Mouse (Mus musculus) bone marrow, adult 2 months (tissue): Measurements from ENCODE around the gene Snx17. TPM values are rescaled to one million over a fixed set of nuclear protein-coding genes. Genes with fewer than 3 reads are reported as not detected.
A peak's percentile ranks its signal among the peaks of the same experiment; 100 is the strongest.

Source experiments
- H3K27ac ChIP-seq: fragments of 200-500 bp; 2 replicates; pipeline ENCODE4 v1.5.1; 2012; ENCODE audit warnings: low read depth, mild to moderate bottlenecking, control low read depth, inconsistent platforms, low read length; ENCODE audit not compliant: control insufficient read depth, poor library complexity, insufficient read depth
- H3K4me1 ChIP-seq: fragments of 200-500 bp; 2 replicates; pipeline ENCODE4 v1.6.1; 2011; ENCODE audit warnings: low read length; ENCODE audit not compliant: control insufficient read depth, insufficient read depth
- H3K4me3 ChIP-seq: fragments of 200-500 bp; replicated peaks from 2 replicates; pipeline ENCODE3; 2011; ENCODE audit warnings: mild to moderate bottlenecking, low read depth, low read length, control low read depth; ENCODE audit not compliant: control insufficient read depth
- CTCF ChIP-seq: fragments of 200-500 bp; IDR thresholded peaks from 2 replicates; pipeline ENCODE4 v1.5.1; 2011; ENCODE audit warnings: low read length, control low read depth; ENCODE audit not compliant: control insufficient read depth, insufficient read depth
- POLR2A ChIP-seq: fragments of 200-500 bp; IDR thresholded peaks from 2 replicates; pipeline ENCODE4 v1.6.1; 2011; ENCODE audit warnings: low read depth, mild to moderate bottlenecking, control low read depth, low read length, borderline replicate concordance; ENCODE audit not compliant: control insufficient read depth
- WGBS: fragments of 180-500 bp; shearing (Covaris S2); methylation state at CpG from one replicate; pipeline ENCODE4 v1.1.7; 2018; 5-methylcytosine and 5-hydroxymethylcytosine counted together
- polyA plus RNA-seq: library from polyadenylated mRNA; stranded (reverse); fragments of >200 nt; gene quantifications from 2 replicates; pipeline ENCODE4 v1.2.4, GENCODE M21; 2011; ENCODE audit warnings: low replicate concordance; ENCODE audit not compliant: missing spikeins, insufficient read depth, insufficient read length

The Snx17 gene
- polyA plus RNA-seq, 1 experiment, result 42.0 TPM

DNA sequence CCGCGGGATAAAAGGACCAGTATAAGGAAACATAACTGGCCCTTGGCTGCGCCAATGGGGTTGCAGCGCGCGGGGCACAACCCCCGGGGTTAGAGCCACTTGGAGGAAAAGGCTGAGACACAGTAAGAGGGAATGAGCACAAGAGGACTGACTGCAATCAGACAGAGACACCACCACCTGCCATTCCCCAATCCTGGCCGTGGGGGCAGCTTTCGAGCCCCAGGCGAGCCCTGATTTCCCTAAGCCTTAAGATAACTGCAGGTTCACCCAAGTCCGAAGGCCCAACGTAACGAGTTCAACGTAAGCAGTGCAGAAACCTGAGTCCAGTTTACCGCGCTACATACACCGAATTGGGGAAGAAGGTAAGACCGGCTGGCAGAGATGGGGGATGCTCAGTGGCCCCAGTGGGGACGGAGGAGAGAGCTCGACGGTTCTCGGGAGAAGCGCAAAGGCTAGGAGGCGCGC is 13.7 kb upstream of the Snx17 start:
- H3K4me1 ChIP-seq, result no peaks in the 10 kb centered on the region
- TF ChIP-seq CTCF (no peak), POLR2A (peak; percentile 11; the same call in 1 of the 2 replicates)
- peak overlapping the region; percentile 92 for H3K27ac ChIP-seq
- peak overlapping the region; percentile 95 for H3K4me3 ChIP-seq
- under 1% methylated on average over 25 of the region's 25 CpGs for WGBS

DNA sequence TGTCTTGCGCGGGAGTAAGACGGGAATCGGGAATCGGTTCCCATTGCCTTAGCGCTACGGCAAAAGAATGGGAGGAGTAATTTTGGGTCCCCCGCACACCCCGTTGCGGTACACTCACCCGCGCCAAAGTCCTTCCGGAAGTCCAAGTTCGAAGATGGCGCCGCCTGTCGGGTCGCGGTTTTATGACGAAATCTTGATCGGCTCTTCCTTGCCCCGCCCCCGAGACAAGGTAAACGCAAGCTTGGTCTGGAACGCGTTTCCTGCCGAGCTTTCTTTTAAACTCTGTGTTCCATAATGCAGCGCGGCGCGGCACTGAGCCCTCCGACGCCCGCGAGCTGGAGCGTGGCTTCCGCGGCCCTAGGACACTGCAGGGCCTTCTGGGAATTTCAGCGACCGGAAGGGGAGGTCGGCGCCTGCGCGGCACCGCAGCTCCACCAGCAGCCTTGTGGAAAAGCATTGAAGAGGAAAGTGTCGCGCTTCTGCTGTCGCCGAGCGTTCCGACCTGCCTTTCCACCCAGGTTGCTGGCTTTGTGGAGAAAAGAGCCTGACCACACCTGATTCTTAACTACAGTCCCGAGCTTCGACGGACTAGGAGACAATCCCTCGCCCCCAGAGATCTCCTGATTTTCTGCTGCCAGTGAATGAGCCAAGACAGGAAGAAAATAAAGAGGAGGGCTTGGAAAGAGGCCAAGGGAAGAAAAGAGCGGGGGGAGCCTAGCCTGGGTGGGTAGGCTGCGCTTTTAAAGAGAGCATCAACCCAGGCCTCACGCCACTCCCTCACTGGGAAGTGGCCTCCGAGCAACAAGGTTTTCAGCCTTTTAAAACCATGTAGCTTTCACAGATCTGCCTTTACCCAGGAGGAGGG is 13.0 kb upstream of the Snx17 start, which contains the start of the genes Gm29609 and Gtf3c2:
Gm29609 (minus strand) TSS at position 146 of the 865 bp plus-strand sequence.
Gtf3c2 (minus strand) TSS at position 379 of the 865 bp plus-strand sequence.
- under 1% methylated on average over 59 of the region's 59 CpGs for WGBS
- Histone ChIP-seq H3K4me1 (no peaks in the 10 kb centered on the region), H3K4me3 (peak within 1 kb of the TSS; percentile 95), H3K27ac (peak within 1 kb of the TSS; percentile 92)
- TF ChIP-seq POLR2A (peak; percentile 82; the same call in 1 of the 2 replicates), CTCF (no peak)

DNA sequence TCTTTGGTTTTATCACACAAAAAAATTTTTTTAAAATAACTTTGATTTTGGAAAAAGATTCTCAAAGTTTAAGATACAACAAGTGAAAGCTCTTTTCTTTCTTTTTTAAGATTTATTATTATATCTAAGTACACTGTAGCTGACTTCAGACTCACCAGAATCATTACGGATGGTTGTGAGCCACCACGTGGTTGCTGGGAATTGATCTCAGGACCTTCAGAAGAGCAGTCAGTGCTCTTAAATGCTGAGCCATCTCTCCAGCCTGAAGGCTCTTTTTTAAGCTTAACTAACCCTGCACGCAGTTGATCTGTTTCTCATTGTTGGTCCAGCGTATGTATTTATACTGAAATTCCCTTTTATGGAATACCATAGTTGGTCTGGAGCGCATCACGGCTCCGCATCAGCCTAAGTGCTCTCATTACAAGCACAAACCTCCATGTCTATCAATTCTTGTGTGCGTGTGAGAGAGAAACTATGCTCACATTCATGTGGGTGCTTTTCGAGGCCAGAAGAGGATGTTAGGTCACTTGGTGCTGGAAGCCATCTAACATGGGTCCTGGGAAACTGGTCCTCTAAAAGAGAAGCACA is 11.8 kb upstream of the Snx17 start:
- Histone ChIP-seq H3K4me3 (no peak overlapping the region), H3K4me1 (no peaks in the 10 kb centered on the region), H3K27ac (no peak overlapping the region)
- no peak for TF ChIP-seq POLR2A
- no peak for TF ChIP-seq CTCF
- 90% methylated on average over 9 of the region's 9 CpGs for WGBS

GRCm38 (mm10) chr5:31183678-31184077 is 9.3 kb upstream of the Snx17 start:
- H3K4me1 ChIP-seq, result no peaks in the 10 kb centered on the region
- H3K4me3 ChIP-seq, result no peak overlapping the region
- H3K27ac ChIP-seq, result no peak overlapping the region
- 44% methylated on average over 4 of the region's 4 CpGs for WGBS
- no peak for TF ChIP-seq CTCF
- no peak for TF ChIP-seq POLR2A

DNA sequence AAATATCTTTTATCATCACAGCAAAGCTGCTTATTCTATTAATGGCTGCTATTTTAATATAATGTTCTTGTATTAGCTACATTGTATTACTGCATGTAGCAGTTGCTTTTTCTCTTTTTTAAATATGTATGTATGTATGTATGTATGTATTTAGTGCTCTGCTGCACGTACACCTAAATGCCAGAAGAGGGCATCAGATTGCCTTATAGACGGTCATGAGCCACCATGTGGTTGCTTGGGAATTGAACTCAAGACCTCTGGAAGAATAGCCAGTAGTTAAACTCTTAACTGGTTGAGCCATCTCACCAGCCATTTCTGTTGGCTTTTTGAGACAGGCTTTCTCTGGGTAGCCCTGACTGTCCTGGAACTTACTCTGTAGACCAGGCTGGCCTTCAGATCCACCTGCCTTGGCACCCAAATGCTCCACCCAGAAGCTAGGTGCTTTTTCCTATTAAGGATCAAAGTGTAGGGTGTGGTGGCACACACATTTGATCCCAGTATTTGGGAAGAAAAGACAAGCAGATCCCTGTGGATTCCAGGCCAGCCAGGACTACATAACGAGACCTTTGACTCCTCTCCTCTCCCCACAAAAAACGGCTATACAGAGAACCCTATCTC is 4.7 kb upstream of the Snx17 start:
- no peak overlapping the region for H3K27ac ChIP-seq
- no peaks in the 10 kb centered on the region; the same call in 1 of the 2 replicates for H3K4me1 ChIP-seq
- TF ChIP-seq POLR2A (no peak), CTCF (0 out of 2 replicates have a peak, but pooled peaks have one; percentile 13)
- no peak overlapping the region for H3K4me3 ChIP-seq
- WGBS, result 71% methylated on average over 4 of the region's 4 CpGs

- TF ChIP-seq CTCF (no peak), POLR2A (no peak)
- no peaks in the 10 kb centered on the region; the same call in 1 of the 2 replicates for H3K4me1 ChIP-seq
- H3K27ac ChIP-seq, result no peak overlapping the region
- no peak overlapping the region for H3K4me3 ChIP-seq
- WGBS, result 85% methylated on average over 9 of the region's 9 CpGs
These were observed 2.8 kb upstream of the Snx17 start for GRCm38 (mm10) chr5:31190201-31190600.

DNA sequence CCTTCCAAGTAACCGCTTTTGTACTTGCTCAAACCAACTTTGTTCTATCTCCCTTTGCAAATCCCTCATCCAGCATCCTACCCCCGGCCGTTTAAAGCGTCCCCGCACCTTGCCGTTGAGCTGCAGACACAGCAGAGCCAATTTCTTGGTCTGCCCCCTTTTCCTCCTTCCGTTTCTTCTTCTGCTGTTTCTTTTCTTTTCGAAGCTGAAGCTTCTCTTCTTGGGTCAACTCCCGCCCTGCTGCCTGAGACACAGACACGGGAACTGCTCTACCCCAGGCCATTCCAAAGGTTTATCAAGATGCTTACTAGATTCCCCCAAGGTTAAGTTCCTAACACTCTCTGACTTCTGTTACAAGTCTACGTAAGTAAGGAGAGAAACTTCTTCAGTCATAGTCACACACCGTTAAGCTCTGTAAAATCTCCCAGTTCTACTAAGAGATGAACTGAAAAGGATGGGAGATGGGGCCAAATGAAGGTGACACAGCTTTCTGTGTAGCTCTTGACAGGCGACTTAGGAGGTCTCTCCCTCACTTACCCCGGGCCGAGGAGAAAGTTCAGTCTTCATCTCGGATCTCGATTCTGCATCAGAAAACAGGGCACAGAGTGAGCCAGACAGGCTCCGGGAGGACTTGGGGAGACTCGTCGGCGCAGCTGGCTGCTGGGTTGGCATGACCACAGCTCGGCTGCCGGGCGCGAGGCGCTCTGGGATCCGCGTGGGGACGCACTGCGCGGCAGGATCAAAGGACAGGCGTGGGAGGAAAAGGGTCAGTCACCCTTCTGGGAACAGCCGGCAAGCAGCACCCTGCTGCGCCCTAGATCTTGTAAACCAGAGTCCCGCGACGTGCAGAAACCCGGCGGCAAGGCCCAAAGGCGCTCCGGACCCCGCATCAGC is 735 bp upstream of the Snx17 start:
- TF ChIP-seq CTCF, result no peak
- TF ChIP-seq POLR2A, result no peak
- Histone ChIP-seq H3K4me1 (no peaks in the 10 kb centered on the region; the same call in 1 of the 2 replicates), H3K4me3 (peak overlapping the region; percentile 86), H3K27ac (peak overlapping the region; percentile 84)
- WGBS, result 8% methylated on average over 42 of the region's 42 CpGs
